Mouse (Mus musculus): ENCODE measurements at regions not wholly inside any gene's neighbourhood (a gene's known extent, or its start where the extent isn't known, plus 50 kb on each side); places are given as distances from the start of the nearest gene placed in this dataset.
"Not testable (repeated sequence)": the region's sequence is repeated elsewhere in the genome, so short reads cannot be mapped to it uniquely, and the experiment has no call there.

DNA sequence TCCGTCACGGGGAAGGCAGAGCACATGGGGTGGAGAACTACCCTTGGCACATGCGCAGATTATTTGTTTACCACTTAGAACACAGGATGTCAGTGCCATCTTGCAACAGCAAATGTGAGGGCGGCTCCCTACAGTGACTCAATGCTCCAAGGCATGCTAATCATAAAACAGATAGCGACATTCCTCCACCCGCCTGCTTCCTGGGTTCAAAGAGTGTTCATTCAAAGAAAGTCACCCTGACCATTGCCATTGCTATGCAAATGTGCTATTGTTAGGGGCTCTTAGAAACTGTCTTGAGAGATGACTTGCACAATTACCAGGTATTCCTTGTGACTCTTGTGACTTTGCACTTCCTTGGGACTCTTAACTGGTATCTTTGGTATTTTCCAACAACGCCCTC lies 104.1 kb downstream of the H2al2a start:
- not testable (repeated sequence) for TF ChIP-seq CTCF, POLR2A (IDR thresholded peaks at IDR 0.05; ENCODE audit: extremely low read depth, insufficient read depth, low read length)

Measured in cortical plate, adult 2 months (tissue).